In the genomic region with DNA sequence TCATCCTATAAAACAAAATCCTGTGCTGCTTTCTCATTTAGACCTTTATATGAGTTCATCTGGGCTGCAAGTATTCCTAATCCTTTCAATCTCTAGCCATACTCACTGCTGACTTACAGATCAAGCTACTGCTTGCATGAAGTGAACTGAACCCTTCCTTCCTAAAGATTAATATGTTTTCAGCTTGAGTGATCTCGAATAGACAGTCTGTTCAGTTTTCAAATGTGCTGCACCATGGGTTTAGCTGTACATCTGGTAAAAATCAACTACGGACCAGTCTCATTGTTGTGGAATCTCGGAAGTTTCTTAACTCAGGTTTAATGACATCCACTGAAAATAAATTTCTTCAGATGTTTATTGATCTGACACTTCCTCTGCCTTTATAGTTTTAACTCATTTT, we compare ENCODE assay signal across 26 mouse cellular contexts.
DNase-seq lines count a peak whose midpoint lies in the region; ATAC-seq lines count a peak whose summit lies in the region.
"Had no signal": no experiment of that assay in that cellular context is flagged by ENCODE, and none has a peak within 500 bp of the region (broad histone marks: within the 10 kb centered on the region; RNA-seq: fewer than 3 reads in every experiment).

No protein-coding gene starts in this region.

- no peak overlapping the region for H3K4me2 ChIP-seq in embryonic facial prominence, embryonic 11.5 days (ENCODE audit: low read depth, low read length)
- no peak overlapping the region for H3K4me2 ChIP-seq in embryonic facial prominence, embryonic 14.5 days (ENCODE audit: low read depth, low read length)
- H3K4me2 ChIP-seq: embryonic facial prominence, embryonic 15.5 days; forebrain, embryonic 12.5 days; heart, embryonic 11.5 days; hindbrain, embryonic 12.5 days; hindbrain, embryonic 15.5 days had no signal

- no peaks in the 10 kb centered on the region for H3K27me3 ChIP-seq in embryonic facial prominence, embryonic 11.5 days (ENCODE audit: control insufficient read depth, insufficient read depth, low read length)
- H3K27me3 ChIP-seq in embryonic facial prominence, embryonic 10.5 days (replicated peaks; ENCODE audit: low read depth, poor library complexity, severe bottlenecking) = no peaks in the 10 kb centered on the region
- H3K27me3 ChIP-seq in embryonic facial prominence, embryonic 14.5 days (replicated peaks; ENCODE audit: control insufficient read depth, insufficient read depth, low read length) = no peaks in the 10 kb centered on the region
- H3K27me3 ChIP-seq: CH12.LX; embryonic facial prominence, embryonic 15.5 days; forebrain, embryonic 12.5 days; hindbrain, embryonic 12.5 days; hindbrain, embryonic 15.5 days; Patski had no signal

- peak; percentile 33 for DNase-seq in embryonic facial prominence, embryonic 11.5 days (ENCODE audit: low spot score)
- DNase-seq in embryonic facial prominence, embryonic 10.5 days (ENCODE audit: low spot score) = no peak
- peak; percentile 14 for DNase-seq in embryonic facial prominence, embryonic 14.5 days (ENCODE audit: low spot score)
- DNase-seq in retina, embryonic 14.5 days (ENCODE audit: low spot score) = peak; percentile 50
- no peak for DNase-seq in gastrocnemius, adult 8-10 months (ENCODE audit: low spot score in 2 of 2)
- DNase-seq: adrenal gland, postnatal 10 days; adrenal gland, postnatal 36 days; B cell, adult 2 months; cerebellum, adult 11 months; cerebellum, adult 2 months; cerebellum, postnatal 10 days; cerebellum, postnatal 36 days; gastrocnemius, adult 2 months; gastrocnemius, postnatal 25 days; kidney, adult 2 months had no signal

- no peaks in the 10 kb centered on the region for H3K9me3 ChIP-seq in embryonic facial prominence, embryonic 11.5 days (replicated peaks; ENCODE audit: control insufficient read depth, low read length)
- H3K9me3 ChIP-seq in embryonic facial prominence, embryonic 10.5 days = no peaks in the 10 kb centered on the region
- H3K9me3 ChIP-seq in embryonic facial prominence, embryonic 14.5 days (ENCODE audit: control insufficient read depth, low read length) = no peaks in the 10 kb centered on the region
- H3K9me3 ChIP-seq: embryonic facial prominence, embryonic 15.5 days; forebrain, embryonic 12.5 days; G1E; hindbrain, embryonic 12.5 days; hindbrain, embryonic 15.5 days had no signal

- H3K9ac ChIP-seq in embryonic facial prominence, embryonic 11.5 days (replicated peaks; ENCODE audit: low read length) = no peak overlapping the region
- H3K9ac ChIP-seq in embryonic facial prominence, embryonic 14.5 days (ENCODE audit: low read depth, low read length) = no peak overlapping the region
- H3K9ac ChIP-seq: embryonic facial prominence, embryonic 15.5 days; forebrain, embryonic 12.5 days; hindbrain, embryonic 12.5 days; hindbrain, embryonic 15.5 days had no signal

- no peaks in the 10 kb centered on the region for H3K36me3 ChIP-seq in embryonic facial prominence, embryonic 11.5 days (replicated peaks; ENCODE audit: control insufficient read depth, insufficient read depth, low read depth, low read length)
- H3K36me3 ChIP-seq in embryonic facial prominence, embryonic 10.5 days (replicated peaks) = no peaks in the 10 kb centered on the region
- no peaks in the 10 kb centered on the region for H3K36me3 ChIP-seq in embryonic facial prominence, embryonic 14.5 days (ENCODE audit: control insufficient read depth, insufficient read depth, low read length)
- H3K36me3 ChIP-seq: embryonic facial prominence, embryonic 15.5 days; forebrain, embryonic 12.5 days; G1E; hindbrain, embryonic 12.5 days; hindbrain, embryonic 15.5 days had no signal

- 39% methylated on average over 3 of the region's 3 CpGs for WGBS in embryonic facial prominence, embryonic 11.5 days
- 57% methylated on average over 3 of the region's 3 CpGs for WGBS in embryonic facial prominence, embryonic 10.5 days
- WGBS in embryonic facial prominence, embryonic 14.5 days = 34% methylated on average over 3 of the region's 3 CpGs

- no peak overlapping the region for H3K4me3 ChIP-seq in embryonic facial prominence, embryonic 11.5 days (ENCODE audit: low read depth, low read length)
- no peak overlapping the region for H3K4me3 ChIP-seq in embryonic facial prominence, embryonic 10.5 days
- H3K4me3 ChIP-seq in embryonic facial prominence, embryonic 14.5 days (ENCODE audit: low read depth, low read length) = no peak overlapping the region
- H3K4me3 ChIP-seq: embryonic facial prominence, embryonic 15.5 days; forebrain, embryonic 12.5 days; gastrocnemius, adult 2 months; hindbrain, embryonic 12.5 days; hindbrain, embryonic 15.5 days had no signal

- no peak for ATAC-seq in embryonic facial prominence, embryonic 11.5 days (replicated peaks; ENCODE audit: insufficient number of reproducible peaks, low FRiP score, low TSS enrichment, low read depth)
- peak; percentile 53; the same call in 1 of the 2 replicates for ATAC-seq in embryonic facial prominence, embryonic 14.5 days (ENCODE audit: low read depth)
- no peak for ATAC-seq in megakaryocyte progenitor cell, adult 5-6 weeks (replicated peaks; ENCODE audit: poor library complexity)
- ATAC-seq: forebrain, embryonic 16.5 days; intestine, postnatal 0 days; Patski had no signal

- H3K4me1 ChIP-seq in embryonic facial prominence, embryonic 11.5 days (ENCODE audit: control insufficient read depth, insufficient read depth, low read length) = no peaks in the 10 kb centered on the region
- H3K4me1 ChIP-seq in embryonic facial prominence, embryonic 10.5 days = no peaks in the 10 kb centered on the region
- no peaks in the 10 kb centered on the region for H3K4me1 ChIP-seq in embryonic facial prominence, embryonic 14.5 days (ENCODE audit: control insufficient read depth, insufficient read depth, low read length)
- H3K4me1 ChIP-seq: embryonic facial prominence, embryonic 15.5 days; forebrain, embryonic 12.5 days; hindbrain, embryonic 12.5 days; hindbrain, embryonic 15.5 days had no signal

- H3K27ac ChIP-seq in embryonic facial prominence, embryonic 11.5 days (replicated peaks; ENCODE audit: low read depth, low read length) = no peak overlapping the region
- no peak overlapping the region for H3K27ac ChIP-seq in embryonic facial prominence, embryonic 10.5 days (replicated peaks)
- no peak overlapping the region for H3K27ac ChIP-seq in embryonic facial prominence, embryonic 14.5 days (replicated peaks; ENCODE audit: low read depth, low read length)
- H3K27ac ChIP-seq: embryonic facial prominence, embryonic 15.5 days; forebrain, embryonic 12.5 days; gastrocnemius, adult 2 months; hindbrain, embryonic 12.5 days; hindbrain, embryonic 15.5 days had no signal

Comparison
In these comparisons a context has a peak if more than half of its experiments do, and no peak if none do; other contexts are left out.
1. DNase-seq: peak in embryonic facial prominence, embryonic 11.5 days (single experiment), embryonic facial prominence, embryonic 14.5 days (single experiment) and retina, embryonic 14.5 days (single experiment); none in embryonic facial prominence, embryonic 10.5 days (single experiment) and gastrocnemius, adult 8-10 months (0 of 2).